Mouse (Mus musculus) hindbrain, embryonic 11.5 days (tissue): ENCODE measurements at regions not wholly inside any gene's neighbourhood (a gene's known extent, or its start where the extent isn't known, plus 50 kb on each side); places are given as distances from the start of the nearest gene placed in this dataset.

Experiments used
- ATAC-seq: fragments of 200-750 bp; cut with Nextera tagmentation; 2 replicates; pipeline ENCODE4 v1.8.0; 2017; ENCODE audit warnings: mild to moderate bottlenecking, moderate TSS enrichment, moderate library complexity; ENCODE audit not compliant: low FRiP score
- DNase-seq: peaks from one replicate; pipeline ENCODE4 v3.0.0-alpha.2; 2015; ENCODE audit warnings: low spot score
- H3K27ac ChIP-seq: fragments of 300-500 bp; sonication (generic); 2 replicates; pipeline ENCODE4 v1.5.1; 2014; ENCODE audit warnings: mild to moderate bottlenecking, low read depth, low read length
- H3K27me3 ChIP-seq: fragments of 300-500 bp; sonication (generic); 2 replicates; pipeline ENCODE4 v1.6.1; 2014; ENCODE audit warnings: mild to moderate bottlenecking, low read length, moderate library complexity, mixed read lengths; ENCODE audit not compliant: control insufficient read depth, insufficient read depth
- H3K36me3 ChIP-seq: fragments of 300-500 bp; sonication (generic); 2 replicates; pipeline ENCODE4 v1.6.1; 2014; ENCODE audit warnings: mild to moderate bottlenecking, low read length, moderate library complexity, mixed read lengths; ENCODE audit not compliant: control insufficient read depth, insufficient read depth
- H3K4me1 ChIP-seq: fragments of 300-500 bp; sonication (generic); replicated peaks from 2 replicates; pipeline ENCODE4 v1.6.1; 2014; ENCODE audit warnings: low read length, mixed read lengths; ENCODE audit not compliant: control insufficient read depth, insufficient read depth
- H3K4me2 ChIP-seq: fragments of 300-500 bp; sonication (generic); replicated peaks from 2 replicates; pipeline ENCODE4 v1.6.1; 2014; ENCODE audit warnings: mild to moderate bottlenecking, low read depth, low read length
- H3K4me3 ChIP-seq: fragments of 300-500 bp; sonication (generic); 2 replicates; pipeline ENCODE4 v1.5.1; 2014; ENCODE audit warnings: low read depth, low read length
- H3K9ac ChIP-seq: fragments of 300-500 bp; sonication (generic); 2 replicates; pipeline ENCODE4 v1.6.1; 2014; ENCODE audit warnings: low read depth, low read length
- H3K9me3 ChIP-seq: fragments of 300-500 bp; sonication (generic); 2 replicates; pipeline ENCODE4 v1.6.1; 2016; ENCODE audit warnings: low read length; ENCODE audit not compliant: control insufficient read depth
- WGBS: fragments of 180-500 bp; shearing (Covaris S2); extraction: QIAGEN DNeasy Blood & Tissue Kit; methylation state at CpG from one replicate; pipeline ENCODE4 v1.1.7; 2014; 5-methylcytosine and 5-hydroxymethylcytosine counted together

GRCm38 (mm10) chr7:68651418-68651817 is 97.6 kb downstream of the Arrdc4 start:
- Histone ChIP-seq H3K4me1 (no peaks in the 10 kb centered on the region), H3K36me3 (no peaks in the 10 kb centered on the region), H3K9me3 (no peaks in the 10 kb centered on the region), H3K27ac (no peak overlapping the region), H3K27me3 (no peaks in the 10 kb centered on the region), H3K4me2 (no peak overlapping the region), H3K4me3 (no peak overlapping the region), H3K9ac (no peak overlapping the region)
- DNase-seq: peak; percentile 19
- WGBS: 59% methylated on average over 4 of the region's 4 CpGs
- ATAC-seq: no peak

GRCm38 (mm10) chr7:68637556-68638215 is 111.4 kb downstream of the Arrdc4 start:
- DNase-seq: no peak
- H3K4me3 ChIP-seq: no peak overlapping the region
- no peak overlapping the region for H3K4me2 ChIP-seq
- no peaks in the 10 kb centered on the region for H3K36me3 ChIP-seq
- no peak overlapping the region for H3K9ac ChIP-seq
- ATAC-seq: no peak
- no peak overlapping the region for H3K27ac ChIP-seq
- 79% methylated on average over 7 of the region's 7 CpGs for WGBS
- H3K27me3 ChIP-seq: no peaks in the 10 kb centered on the region
- H3K4me1 ChIP-seq: no peaks in the 10 kb centered on the region
- no peaks in the 10 kb centered on the region for H3K9me3 ChIP-seq

- Histone ChIP-seq H3K9me3 (no peaks in the 10 kb centered on the region), H3K4me1 (no peaks in the 10 kb centered on the region), H3K36me3 (no peaks in the 10 kb centered on the region), H3K4me3 (no peak overlapping the region), H3K4me2 (no peak overlapping the region), H3K9ac (no peak overlapping the region), H3K27me3 (no peaks in the 10 kb centered on the region), H3K27ac (no peak overlapping the region)
- DNase-seq: no peak
- no peak for ATAC-seq
- WGBS: 92% methylated on average over 3 of the region's 3 CpGs
Observed at GRCm38 (mm10) chr7:68621080-68621479, 128.0 kb downstream of the Arrdc4 start.

GRCm38 (mm10) chr7:68610499-68610898 is 138.5 kb downstream of the Arrdc4 start:
- H3K4me2 ChIP-seq: no peak overlapping the region
- WGBS: 93% methylated on average over 4 of the region's 4 CpGs
- no peak for ATAC-seq
- no peak overlapping the region for H3K4me3 ChIP-seq
- H3K36me3 ChIP-seq: no peaks in the 10 kb centered on the region
- H3K9ac ChIP-seq: no peak overlapping the region
- no peak for DNase-seq
- H3K4me1 ChIP-seq: no peaks in the 10 kb centered on the region
- no peak overlapping the region for H3K27ac ChIP-seq
- no peaks in the 10 kb centered on the region for H3K27me3 ChIP-seq
- H3K9me3 ChIP-seq: no peaks in the 10 kb centered on the region

- DNase-seq: no peak
Observed at GRCm38 (mm10) chr7:68607170-68607569, 141.9 kb downstream of the Arrdc4 start.

GRCm38 (mm10) chr7:68606278-68606677 is 142.8 kb downstream of the Arrdc4 start:
- no peaks in the 10 kb centered on the region for H3K36me3 ChIP-seq
- ATAC-seq (no peak), DNase-seq (no peak)
- H3K4me3 ChIP-seq: no peak overlapping the region
- no peak overlapping the region for H3K27ac ChIP-seq
- H3K4me1 ChIP-seq: no peaks in the 10 kb centered on the region
- no peaks in the 10 kb centered on the region for H3K27me3 ChIP-seq
- H3K9me3 ChIP-seq: no peaks in the 10 kb centered on the region
- 92% methylated on average over 3 of the region's 3 CpGs for WGBS
- no peak overlapping the region for H3K9ac ChIP-seq
- H3K4me2 ChIP-seq: no peak overlapping the region

More at GRCm38 (mm10) chr7:68607170-68607569, 141.9 kb downstream of the Arrdc4 start:
- Histone ChIP-seq H3K9me3 (no peaks in the 10 kb centered on the region), H3K4me1 (no peaks in the 10 kb centered on the region), H3K4me2 (no peak overlapping the region), H3K27ac (no peak overlapping the region), H3K9ac (no peak overlapping the region), H3K4me3 (no peak overlapping the region), H3K36me3 (no peaks in the 10 kb centered on the region), H3K27me3 (no peaks in the 10 kb centered on the region)
- 71% methylated on average over 4 of the region's 4 CpGs for WGBS
- no peak for ATAC-seq

GRCm38 (mm10) chr7:68603711-68604110 is 145.3 kb downstream of the Arrdc4 start:
- Histone ChIP-seq H3K4me1 (no peaks in the 10 kb centered on the region), H3K27ac (no peak overlapping the region), H3K4me2 (no peak overlapping the region), H3K36me3 (no peaks in the 10 kb centered on the region), H3K9me3 (no peaks in the 10 kb centered on the region), H3K4me3 (no peak overlapping the region), H3K27me3 (no peaks in the 10 kb centered on the region), H3K9ac (no peak overlapping the region)
- 74% methylated on average over 2 of the region's 2 CpGs for WGBS
- DNase-seq (no peak), ATAC-seq (no peak)

- H3K9ac ChIP-seq: no peak overlapping the region
- no peaks in the 10 kb centered on the region for H3K4me1 ChIP-seq
- H3K4me3 ChIP-seq: no peak overlapping the region
- WGBS: 83% methylated on average over 6 of the region's 6 CpGs
- no peak overlapping the region for H3K4me2 ChIP-seq
- no peak overlapping the region for H3K27ac ChIP-seq
- H3K36me3 ChIP-seq: no peaks in the 10 kb centered on the region
- H3K27me3 ChIP-seq: no peaks in the 10 kb centered on the region
- ATAC-seq (no peak), DNase-seq (no peak)
- H3K9me3 ChIP-seq: no peaks in the 10 kb centered on the region
Observed at GRCm38 (mm10) chr7:68602003-68602402, 147.0 kb downstream of the Arrdc4 start.

GRCm38 (mm10) chr7:68594017-68594386 is 155.0 kb downstream of the Arrdc4 start:
- Histone ChIP-seq H3K4me2 (no peak overlapping the region), H3K4me1 (no peaks in the 10 kb centered on the region), H3K27me3 (no peaks in the 10 kb centered on the region), H3K27ac (no peak overlapping the region), H3K4me3 (no peak overlapping the region), H3K9ac (no peak overlapping the region), H3K9me3 (no peaks in the 10 kb centered on the region), H3K36me3 (no peaks in the 10 kb centered on the region)
- ATAC-seq (no peak), DNase-seq (no peak)
- WGBS: 81% methylated on average over 4 of the region's 4 CpGs
